Mouse (Mus musculus) kidney, adult 9 months (tissue): ENCODE results near the gene Pard3b.

Experiments
- DNase-seq: peaks from one replicate; pipeline ENCODE4 v3.0.0; 2022

Gene Pard3b

DNA sequence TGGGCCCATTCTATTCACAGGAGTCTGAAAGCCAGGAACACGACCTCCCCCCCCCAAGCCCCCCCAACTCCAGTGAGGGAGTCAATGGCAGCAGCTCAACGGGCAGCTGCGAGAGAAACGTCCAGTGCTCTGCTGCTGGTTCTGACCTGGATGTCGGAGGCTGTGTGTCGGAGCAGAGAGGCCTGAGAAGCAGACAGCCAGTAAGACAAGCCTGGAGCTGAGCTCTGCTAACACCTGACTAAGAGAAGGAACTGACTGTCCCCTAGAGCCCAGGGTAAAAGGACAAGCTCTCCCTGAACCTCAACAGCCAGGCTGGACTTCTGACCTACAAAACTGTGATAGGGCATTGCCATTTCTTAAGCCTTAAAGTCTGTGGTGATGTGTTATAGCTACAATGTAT lies 1015.8 kb downstream of the Pard3b start:
- DNase-seq = no peak

- DNase-seq = peak; percentile 51
Observed at GRCm38 (mm10) chr1:62664960-62665645, 1026.5 kb downstream of the Pard3b start.

GRCm38 (mm10) chr1:62665771-62666730 lies 1027.4 kb downstream of the Pard3b start:
- DNase-seq = no peak

- DNase-seq = no peak
Observed at GRCm38 (mm10) chr1:62666780-62667179, 1028.2 kb downstream of the Pard3b start.

GRCm38 (mm10) chr1:62678611-62679344 lies 1040.2 kb downstream of the Pard3b start:
- no peak for DNase-seq

GRCm38 (mm10) chr1:62679466-62679865 lies 1040.8 kb downstream of the Pard3b start:
- no peak for DNase-seq

DNA sequence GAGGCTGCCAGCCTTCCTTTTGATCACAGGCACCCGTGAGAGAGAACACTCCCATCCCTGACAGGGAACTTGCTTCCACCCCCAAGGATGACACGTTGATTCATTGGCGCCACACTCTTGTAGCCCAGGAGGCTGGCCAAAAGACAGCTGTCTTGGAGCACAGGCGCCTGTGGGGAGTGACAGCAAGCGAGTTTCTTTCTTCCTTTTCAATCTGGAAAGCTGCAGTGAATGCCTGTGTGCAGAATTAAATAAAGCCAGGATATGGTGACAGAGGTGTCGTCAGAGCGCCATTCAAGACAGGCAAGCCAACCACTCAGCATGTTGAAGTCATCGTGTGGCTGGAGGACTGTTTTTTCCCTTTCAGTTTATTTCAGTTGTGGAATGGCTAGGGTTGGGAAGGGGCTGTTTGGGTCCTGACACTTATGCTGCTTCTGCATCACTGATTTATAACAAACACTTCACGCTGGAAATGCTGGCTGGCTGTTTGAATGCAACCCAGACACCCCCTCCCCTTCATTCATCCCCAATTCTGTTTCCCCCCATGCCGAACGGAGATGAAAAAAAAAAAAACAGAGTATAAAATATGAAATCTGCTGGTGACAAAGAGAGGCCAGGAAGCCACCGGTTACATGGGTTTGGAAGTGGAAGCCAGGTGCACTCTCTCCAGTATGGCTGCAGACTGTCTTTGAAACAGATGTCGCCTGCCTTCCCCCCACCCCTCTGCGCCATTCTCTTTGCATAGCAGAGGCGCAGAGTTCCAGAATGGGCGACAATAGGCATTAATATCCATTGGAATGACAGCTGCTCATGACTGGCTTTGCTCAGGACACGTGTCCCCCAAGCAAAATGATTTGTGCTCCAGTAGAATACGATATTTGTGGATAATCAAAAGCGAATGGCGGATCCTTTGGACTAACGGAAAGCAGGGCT lies 1044.1 kb downstream of the Pard3b start:
- no peak for DNase-seq

- DNase-seq = no peak
Observed at GRCm38 (mm10) chr1:62683498-62683897, 1044.9 kb downstream of the Pard3b start.

DNA sequence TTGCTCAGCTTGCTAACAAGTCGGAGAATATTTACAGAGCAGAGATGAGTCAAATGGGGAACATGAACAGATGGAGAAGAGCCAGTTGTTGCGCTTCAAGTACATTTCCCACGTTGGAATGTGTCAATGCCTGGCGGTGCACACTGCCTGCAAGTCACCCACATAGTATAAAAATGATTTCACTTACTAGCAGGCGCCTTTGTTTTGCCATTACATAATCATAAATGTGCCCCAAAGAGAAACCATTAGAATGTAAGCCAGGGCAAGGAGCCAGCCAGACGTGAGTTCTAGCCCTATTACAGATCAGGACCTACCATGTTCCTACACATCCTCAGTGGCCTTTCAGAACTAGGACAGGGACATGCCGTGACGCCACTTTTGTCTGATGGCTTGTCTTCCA lies 1048.9 kb downstream of the Pard3b start:
- no peak for DNase-seq

GRCm38 (mm10) chr1:62691175-62691574 lies 1052.6 kb downstream of the Pard3b start:
- DNase-seq = no peak
